ENCODE assay signal across 9 mouse cellular contexts in genomic region chr4:108664407-108664806, GRCm38 (mm10). TPM values are rescaled to one million over a fixed set of nuclear protein-coding genes. Genes with fewer than 3 reads are reported as not detected.
DNase-seq lines count a peak whose midpoint lies in the region; ATAC-seq and TF ChIP-seq lines count a peak whose summit lies in the region.
"Had no signal": no experiment of that assay in that cellular context is flagged by ENCODE, and none has a peak within 500 bp of the region (broad histone marks: within the 10 kb centered on the region; RNA-seq: fewer than 3 reads in every experiment).

No protein-coding gene starts in this region.

- H3K4me1 ChIP-seq in hindbrain, embryonic 10.5 days (replicated peaks) = no peaks in the 10 kb centered on the region
- no peaks in the 10 kb centered on the region for H3K4me1 ChIP-seq in hindbrain, embryonic 16.5 days (ENCODE audit: control insufficient read depth, insufficient read depth, low read depth, low read length)
- peaks cover 0 to 3% of the 10 kb centered on the region in 2 experiments; a peak in 1 of 4 replicates for H3K4me1 ChIP-seq in ES-E14 (ENCODE audit: control insufficient read depth in 2 of 2, insufficient read depth in 2 of 2, low read length in 2 of 2, poor library complexity in 1 of 2)
- no peaks in the 10 kb centered on the region for H3K4me1 ChIP-seq in midbrain, embryonic 15.5 days
- H3K4me1 ChIP-seq: megakaryocyte, embryonic 14.5 days had no signal

- no peaks in the 10 kb centered on the region for H3K27me3 ChIP-seq in hindbrain, embryonic 10.5 days (ENCODE audit: insufficient read depth, poor library complexity, severe bottlenecking)
- no peaks in the 10 kb centered on the region for H3K27me3 ChIP-seq in hindbrain, embryonic 16.5 days (replicated peaks; ENCODE audit: control insufficient read depth, insufficient read depth, low read length)
- H3K27me3 ChIP-seq in midbrain, embryonic 15.5 days (replicated peaks) = no peaks in the 10 kb centered on the region
- H3K27me3 ChIP-seq: megakaryocyte, embryonic 14.5 days had no signal

- no peak for ATAC-seq in hindbrain, embryonic 16.5 days
- ATAC-seq in hematopoietic stem cell, adult 5-6 weeks (replicated peaks in 1 of 2; ENCODE audit: insufficient read depth in 1 of 2, low FRiP score in 2 of 2, low TSS enrichment in 1 of 2, low read depth in 1 of 2, poor library complexity in 2 of 2, severe bottlenecking in 2 of 2) = peak; percentile 17 to 36; a peak in 1 of 4 replicates
- no peak for ATAC-seq in midbrain, embryonic 15.5 days (replicated peaks)

- no peak overlapping the region for H3K4me2 ChIP-seq in hindbrain, embryonic 16.5 days (ENCODE audit: low read length)
- no peak overlapping the region for H3K4me2 ChIP-seq in midbrain, embryonic 15.5 days

- DNase-seq in hindbrain, embryonic 10.5 days (ENCODE audit: low spot score) = peak; percentile 12
- DNase-seq in 3T3-L1 (ENCODE audit: low read depth, low spot score) (peak; percentile 76), ES-E14 (ENCODE audit: low read depth, low spot score) (peak; percentile 57)
- DNase-seq in yolk sac, embryonic 10.5 days (ENCODE audit: low spot score) = no peak
- no peak for DNase-seq in right cerebral cortex, adult 18-20 months

- H3K36me3 ChIP-seq in hindbrain, embryonic 10.5 days = peaks cover 32% of the 10 kb centered on the region
- peaks cover 10% of the 10 kb centered on the region; the same call in 1 of the 2 replicates for H3K36me3 ChIP-seq in hindbrain, embryonic 16.5 days (ENCODE audit: control insufficient read depth, insufficient read depth, low read length)
- H3K36me3 ChIP-seq in ES-E14 (ENCODE audit: control insufficient read depth, insufficient read depth, low read length, poor library complexity, severe bottlenecking) = no peaks in the 10 kb centered on the region
- H3K36me3 ChIP-seq in midbrain, embryonic 15.5 days (replicated peaks) = peaks cover 15% of the 10 kb centered on the region; the same call in 1 of the 2 replicates

- no peaks in the 10 kb centered on the region for H3K9me3 ChIP-seq in hindbrain, embryonic 10.5 days
- H3K9me3 ChIP-seq in hindbrain, embryonic 16.5 days (ENCODE audit: control insufficient read depth, low read length) = no peaks in the 10 kb centered on the region
- no peaks in the 10 kb centered on the region for H3K9me3 ChIP-seq in ES-E14 (ENCODE audit: control insufficient read depth, insufficient read depth, low read depth, low read length)
- no peaks in the 10 kb centered on the region for H3K9me3 ChIP-seq in midbrain, embryonic 15.5 days

- H3K27ac ChIP-seq in hindbrain, embryonic 10.5 days = no peak overlapping the region
- no peak overlapping the region for H3K27ac ChIP-seq in hindbrain, embryonic 16.5 days (ENCODE audit: low read depth, low read length)
- H3K27ac ChIP-seq in ES-E14 (ENCODE audit: insufficient read depth, low read depth, low read length, poor library complexity, severe bottlenecking) = no peak overlapping the region
- H3K27ac ChIP-seq in midbrain, embryonic 15.5 days = no peak overlapping the region

- in situ Hi-C loops in ES-E14 (cut with MboI; ENCODE audit: low sequenced_read_pairs in 2 of 2, unreplicated experiment in 2 of 2) = no loop called here

- no peak overlapping the region for H3K9ac ChIP-seq in hindbrain, embryonic 16.5 days (ENCODE audit: low read depth, low read length)
- H3K9ac ChIP-seq in ES-E14 (ENCODE audit: insufficient read depth, low read depth, low read length, poor library complexity, severe bottlenecking) = no peak overlapping the region
- no peak overlapping the region for H3K9ac ChIP-seq in midbrain, embryonic 15.5 days

- H3K4me3 ChIP-seq in hindbrain, embryonic 10.5 days = no peak overlapping the region
- no peak overlapping the region for H3K4me3 ChIP-seq in hindbrain, embryonic 16.5 days (ENCODE audit: low read length)
- H3K4me3 ChIP-seq in ES-E14 (ENCODE audit: insufficient read depth in 1 of 2, low read depth in 1 of 2, low read length in 2 of 2, poor library complexity in 1 of 2, severe bottlenecking in 1 of 2) = no peak overlapping the region
- no peak overlapping the region for H3K4me3 ChIP-seq in midbrain, embryonic 15.5 days
- H3K4me3 ChIP-seq: megakaryocyte, embryonic 14.5 days had no signal

- WGBS in hindbrain, embryonic 10.5 days = 80% methylated on average over 2 of the region's 2 CpGs
- 62% methylated on average over 2 of the region's 2 CpGs for WGBS in hindbrain, embryonic 16.5 days
- WGBS in midbrain, embryonic 15.5 days = 79% methylated on average over 2 of the region's 2 CpGs

TF ChIP-seq in ES-E14, 5 proteins besides CTCF, POLR2A, EP300 and RAD21:
- TF ChIP-seq CHD2 (IDR thresholded peaks at IDR 0.05; ENCODE audit: low read depth, low read length) = no peak
- TF ChIP-seq HCFC1 (IDR thresholded peaks at IDR 0.05; ENCODE audit: borderline replicate concordance, insufficient read depth, low read length) = no peak
- peak; percentile 32; the same call in 1 of the 2 replicates for TF ChIP-seq ZC3H11A (IDR thresholded peaks at IDR 0.05; ENCODE audit: borderline replicate concordance, low read depth, low read length)
- TF ChIP-seq ZNF384 (IDR thresholded peaks at IDR 0.05; ENCODE audit: low read depth, low read length) = 0 out of 2 replicates have a peak, but pooled peaks have one; percentile 51
- TF ChIP-seq MAFK (IDR thresholded peaks at IDR 0.05; ENCODE audit: insufficient read depth, low read depth, low read length) = no peak
TF ChIP-seq in ES-E14: peak in this region for 2.

RNA-seq across cellular contexts. Expression of gene Cc2d1b, which starts 44.7 kb away (rescaled TPM):
- 24.8 and 26.6 TPM in 2 replicates for polyA plus RNA-seq in hindbrain, embryonic 10.5 days (2016; fragmentation: Nextera tagmentation; extraction: Ambion mirVana)
- 16.7 and 19.7 TPM in 2 replicates for polyA plus RNA-seq in hindbrain, embryonic 16.5 days (2015; fragmentation: Nextera tagmentation; extraction: Ambion mirVana)
- total RNA-seq in ES-E14 (2012; rRNA removed) = 77.1 and 112 TPM in 2 replicates
- 40.4 and 46.0 TPM in 2 replicates for total RNA-seq in hematopoietic stem cell, adult 5-6 weeks (2017)
- 19.7 and 24.4 TPM in 2 replicates for polyA plus RNA-seq in midbrain, embryonic 15.5 days (2015; fragmentation: Nextera tagmentation; extraction: Ambion mirVana)

RNA-seq across cellular contexts. Expression of gene 3110021N24Rik, which starts 55.0 kb away (rescaled TPM):
- polyA plus RNA-seq in hindbrain, embryonic 10.5 days (2016; fragmentation: Nextera tagmentation; extraction: Ambion mirVana) = 1.6 and 2.0 TPM in 2 replicates
- polyA plus RNA-seq in hindbrain, embryonic 16.5 days (2015; fragmentation: Nextera tagmentation; extraction: Ambion mirVana) = 0.90 and 1.3 TPM in 2 replicates
- 0.27 and 0.32 TPM in 2 replicates for total RNA-seq in ES-E14 (2012; rRNA removed)
- total RNA-seq in hematopoietic stem cell, adult 5-6 weeks (2017) = not detected in 2 replicates
- polyA plus RNA-seq in midbrain, embryonic 15.5 days (2015; fragmentation: Nextera tagmentation; extraction: Ambion mirVana) = 1.9 and 2.2 TPM in 2 replicates

Comparison
In these comparisons a context has a peak if more than half of its experiments do, and no peak if none do; other contexts are left out.
1. DNase-seq: peak in hindbrain, embryonic 10.5 days (single experiment), 3T3-L1 (single experiment) and ES-E14 (single experiment); none in yolk sac, embryonic 10.5 days (single experiment) and right cerebral cortex, adult 18-20 months (single experiment).
2. ATAC-seq: peak in hematopoietic stem cell, adult 5-6 weeks (2 of 2); none in hindbrain, embryonic 16.5 days (single experiment) and midbrain, embryonic 15.5 days (single experiment).